Mouse (Mus musculus): Measurements from ENCODE around the gene Slc35a3. TPM values are rescaled to one million over a fixed set of nuclear protein-coding genes. Genes with fewer than 3 reads are reported as not detected.

The Slc35a3 gene
- total and polyA plus RNA-seq, 2 experiments from 2014 or later: 7.0 to 18.3 TPM

- Histone ChIP-seq H3K9ac (replicated peaks; ENCODE audit: low read depth, low read length) (no peak overlapping the region), H3K27ac (ENCODE audit: low read depth) (no peak overlapping the region), H3K9me3 (replicated peaks; ENCODE audit: control insufficient read depth, low read length) (no peaks in the 10 kb centered on the region), H3K36me3 (replicated peaks; ENCODE audit: control insufficient read depth, insufficient read depth, low read length) (peaks cover 94% of the 10 kb centered on the region), H3K4me1 (ENCODE audit: control insufficient read depth, insufficient read depth) (no peaks in the 10 kb centered on the region), H3K27me3 (ENCODE audit: control insufficient read depth, insufficient read depth, low read length) (no peaks in the 10 kb centered on the region), H3K4me2 (ENCODE audit: low read depth, low read length) (no peak overlapping the region), H3K4me3 (ENCODE audit: low read depth, low read length) (no peak overlapping the region)
- TF ChIP-seq EP300 (IDR thresholded peaks at IDR 0.05; ENCODE audit: low read depth) (no peak), CTCF (IDR thresholded peaks at IDR 0.05; ENCODE audit: low read depth) (no peak)
- DNase-seq (ENCODE audit: low spot score) (no peak), ATAC-seq (ENCODE audit: insufficient read depth, low read depth) (no peak)
- WGBS: 87% methylated on average over 9 of the region's 9 CpGs
Observed at GRCm38 (mm10) chr3:116637693-116638476, 74.7 kb downstream of the Slc35a3 start.

- 65% methylated on average over 5 of the region's 5 CpGs for WGBS
- H3K27me3 ChIP-seq (ENCODE audit: control insufficient read depth, insufficient read depth, low read length): no peaks in the 10 kb centered on the region
- H3K36me3 ChIP-seq (replicated peaks; ENCODE audit: control insufficient read depth, insufficient read depth, low read length): peaks cover 91% of the 10 kb centered on the region
- no peak for DNase-seq (ENCODE audit: low spot score)
- H3K4me1 ChIP-seq (ENCODE audit: control insufficient read depth, insufficient read depth): no peaks in the 10 kb centered on the region
- H3K27ac ChIP-seq (ENCODE audit: low read depth): no peak overlapping the region
- TF ChIP-seq EP300 (IDR thresholded peaks at IDR 0.05; ENCODE audit: low read depth): no peak
- no peak for TF ChIP-seq CTCF (IDR thresholded peaks at IDR 0.05; ENCODE audit: low read depth)
- no peaks in the 10 kb centered on the region for H3K9me3 ChIP-seq (replicated peaks; ENCODE audit: control insufficient read depth, low read length)
- H3K9ac ChIP-seq (replicated peaks; ENCODE audit: low read depth, low read length): no peak overlapping the region
- no peak overlapping the region for H3K4me3 ChIP-seq (ENCODE audit: low read depth, low read length)
- ATAC-seq (ENCODE audit: insufficient read depth, low read depth): no peak
- no peak overlapping the region for H3K4me2 ChIP-seq (ENCODE audit: low read depth, low read length)
Observed at GRCm38 (mm10) chr3:116635799-116636198, 76.8 kb downstream of the Slc35a3 start.

DNA sequence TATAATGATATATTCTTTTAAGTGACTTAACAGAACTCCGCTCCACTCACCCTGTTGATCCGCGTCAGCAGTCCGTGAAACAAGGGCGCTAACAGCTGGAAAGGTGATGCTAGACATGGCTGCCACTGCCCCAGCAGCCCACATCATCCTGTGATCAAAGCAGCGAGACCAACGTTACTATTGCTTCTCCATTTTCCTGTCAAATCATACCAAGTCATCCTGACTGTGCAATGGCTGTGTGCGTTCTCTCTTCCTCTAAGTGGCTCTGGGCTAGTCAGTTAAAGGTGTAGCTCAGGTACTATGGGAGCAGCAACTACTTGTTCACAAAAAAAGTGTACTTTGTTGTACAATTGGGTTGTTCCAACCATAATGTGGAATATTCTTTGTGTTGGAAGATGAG lies 77.8 kb downstream of the Slc35a3 start:
- Histone ChIP-seq H3K9ac (replicated peaks; ENCODE audit: low read depth, low read length) (no peak overlapping the region), H3K27me3 (ENCODE audit: control insufficient read depth, insufficient read depth, low read length) (no peaks in the 10 kb centered on the region), H3K4me1 (ENCODE audit: control insufficient read depth, insufficient read depth) (no peaks in the 10 kb centered on the region), H3K9me3 (replicated peaks; ENCODE audit: control insufficient read depth, low read length) (no peaks in the 10 kb centered on the region), H3K4me2 (ENCODE audit: low read depth, low read length) (no peak overlapping the region), H3K36me3 (replicated peaks; ENCODE audit: control insufficient read depth, insufficient read depth, low read length) (peaks cover 89% of the 10 kb centered on the region), H3K4me3 (ENCODE audit: low read depth, low read length) (no peak overlapping the region), H3K27ac (ENCODE audit: low read depth) (no peak overlapping the region)
- TF ChIP-seq CTCF (IDR thresholded peaks at IDR 0.05; ENCODE audit: low read depth) (no peak), EP300 (IDR thresholded peaks at IDR 0.05; ENCODE audit: low read depth) (no peak)
- ATAC-seq (ENCODE audit: insufficient read depth, low read depth) (no peak), DNase-seq (ENCODE audit: low spot score) (no peak)
- WGBS: 82% methylated on average over 8 of the region's 8 CpGs

- H3K4me1 ChIP-seq (ENCODE audit: control insufficient read depth, insufficient read depth): no peaks in the 10 kb centered on the region
- no peaks in the 10 kb centered on the region for H3K9me3 ChIP-seq (replicated peaks; ENCODE audit: control insufficient read depth, low read length)
- no peak overlapping the region for H3K27ac ChIP-seq (ENCODE audit: low read depth)
- WGBS: 85% methylated on average over 3 of the region's 3 CpGs
- H3K36me3 ChIP-seq (replicated peaks; ENCODE audit: control insufficient read depth, insufficient read depth, low read length): peaks cover 83% of the 10 kb centered on the region
- H3K4me2 ChIP-seq (ENCODE audit: low read depth, low read length): no peak overlapping the region
- ATAC-seq (ENCODE audit: insufficient read depth, low read depth): no peak
- TF ChIP-seq EP300 (IDR thresholded peaks at IDR 0.05; ENCODE audit: low read depth) (no peak), CTCF (IDR thresholded peaks at IDR 0.05; ENCODE audit: low read depth) (no peak)
- no peaks in the 10 kb centered on the region for H3K27me3 ChIP-seq (ENCODE audit: control insufficient read depth, insufficient read depth, low read length)
- H3K9ac ChIP-seq (replicated peaks; ENCODE audit: low read depth, low read length): no peak overlapping the region
- H3K4me3 ChIP-seq (ENCODE audit: low read depth, low read length): no peak overlapping the region
- DNase-seq (ENCODE audit: low spot score): no peak
Observed at GRCm38 (mm10) chr3:116634091-116634490, 78.5 kb downstream of the Slc35a3 start.

DNA sequence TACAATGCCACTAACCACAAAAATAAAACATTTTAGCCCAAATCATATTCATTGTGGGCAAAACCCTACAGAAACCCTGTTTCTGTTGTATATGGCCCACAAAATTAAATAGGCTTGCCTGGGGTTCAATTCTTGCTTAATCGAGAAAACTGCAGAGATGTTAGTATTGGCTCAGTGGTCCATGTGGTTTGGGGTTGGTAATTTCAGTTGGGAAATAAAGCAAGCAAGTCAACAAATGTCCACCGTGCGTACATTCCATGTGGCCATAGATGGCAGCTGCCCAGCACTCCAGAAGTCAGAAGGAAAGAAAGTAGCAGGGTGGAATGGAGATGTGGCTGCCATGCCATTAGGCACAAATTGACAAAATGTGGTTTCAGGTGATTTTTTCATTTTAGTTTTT lies 79.7 kb downstream of the Slc35a3 start:
- DNase-seq (ENCODE audit: low spot score) (no peak), ATAC-seq (ENCODE audit: insufficient read depth, low read depth) (no peak)
- H3K4me3 ChIP-seq (ENCODE audit: low read depth, low read length): no peak overlapping the region
- TF ChIP-seq EP300 (IDR thresholded peaks at IDR 0.05; ENCODE audit: low read depth): no peak
- no peak for TF ChIP-seq CTCF (IDR thresholded peaks at IDR 0.05; ENCODE audit: low read depth)
- H3K27me3 ChIP-seq (ENCODE audit: control insufficient read depth, insufficient read depth, low read length): no peaks in the 10 kb centered on the region
- no peaks in the 10 kb centered on the region for H3K9me3 ChIP-seq (replicated peaks; ENCODE audit: control insufficient read depth, low read length)
- WGBS: 90% methylated on average over 3 of the region's 3 CpGs
- H3K9ac ChIP-seq (replicated peaks; ENCODE audit: low read depth, low read length): no peak overlapping the region
- no peaks in the 10 kb centered on the region for H3K4me1 ChIP-seq (ENCODE audit: control insufficient read depth, insufficient read depth)
- no peak overlapping the region for H3K27ac ChIP-seq (ENCODE audit: low read depth)
- H3K36me3 ChIP-seq (replicated peaks; ENCODE audit: control insufficient read depth, insufficient read depth, low read length): peaks cover 72% of the 10 kb centered on the region
- no peak overlapping the region for H3K4me2 ChIP-seq (ENCODE audit: low read depth, low read length)

GRCm38 (mm10) chr3:116631459-116631858 lies 81.2 kb downstream of the Slc35a3 start:
- no peak overlapping the region for H3K27ac ChIP-seq (ENCODE audit: low read depth)
- H3K27me3 ChIP-seq (ENCODE audit: control insufficient read depth, insufficient read depth, low read length): no peaks in the 10 kb centered on the region
- H3K36me3 ChIP-seq (replicated peaks; ENCODE audit: control insufficient read depth, insufficient read depth, low read length): peaks cover 57% of the 10 kb centered on the region
- H3K4me3 ChIP-seq (ENCODE audit: low read depth, low read length): no peak overlapping the region
- H3K4me1 ChIP-seq (ENCODE audit: control insufficient read depth, insufficient read depth): no peaks in the 10 kb centered on the region
- no peaks in the 10 kb centered on the region for H3K9me3 ChIP-seq (replicated peaks; ENCODE audit: control insufficient read depth, low read length)
- H3K4me2 ChIP-seq (ENCODE audit: low read depth, low read length): no peak overlapping the region
- DNase-seq (ENCODE audit: low spot score): no peak
- ATAC-seq (ENCODE audit: insufficient read depth, low read depth): no peak
- H3K9ac ChIP-seq (replicated peaks; ENCODE audit: low read depth, low read length): no peak overlapping the region
- WGBS: 80% methylated on average over 1 of the region's 1 CpGs
- TF ChIP-seq EP300 (IDR thresholded peaks at IDR 0.05; ENCODE audit: low read depth): no peak
- no peak for TF ChIP-seq CTCF (IDR thresholded peaks at IDR 0.05; ENCODE audit: low read depth)

Measured in heart, postnatal 0 days (tissue).